Mouse (Mus musculus) embryonic fibroblast, embryonic 13.5 days (primary cell): Measurements from ENCODE around the gene Tbc1d14.

Experiments
- CTCF ChIP-seq: IDR thresholded peaks from 2 replicates; pipeline ENCODE4 v1.5.1; 2011; ENCODE audit warnings: mild to moderate bottlenecking, control low read depth, low read length, moderate library complexity, borderline replicate concordance; ENCODE audit not compliant: insufficient read depth
- POLR2A ChIP-seq: IDR thresholded peaks from 2 replicates; pipeline ENCODE4 v1.6.1; 2011; ENCODE audit warnings: low read depth, mild to moderate bottlenecking, control low read depth, low read length, moderate library complexity

DNA sequence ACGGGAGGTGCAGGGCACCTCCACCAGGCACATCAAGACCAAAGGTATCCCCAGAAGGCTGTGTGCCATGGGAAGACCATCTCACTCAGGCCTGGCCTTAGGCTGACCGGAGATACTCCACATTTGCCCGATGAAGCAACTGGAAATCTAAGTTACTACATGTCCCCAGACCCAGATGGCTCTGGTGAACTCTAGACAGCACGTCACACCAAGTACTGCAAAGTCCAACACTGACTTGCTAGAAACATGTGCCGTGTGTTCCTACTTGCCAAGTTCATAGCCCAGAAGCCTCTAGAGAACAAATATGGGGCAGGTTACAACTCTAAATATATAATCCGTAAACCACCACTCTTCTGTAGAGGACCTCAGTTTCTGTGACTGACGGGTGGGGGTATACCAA lies 23.0 kb downstream of the Tbc1d14 start:
- no peak for TF ChIP-seq CTCF
- TF ChIP-seq POLR2A, result no peak
